Mouse (Mus musculus): ENCODE measurements around the gene Usmg5. TPM values are rescaled to one million over a fixed set of nuclear protein-coding genes. Genes with fewer than 3 reads are reported as not detected.

The Usmg5 gene
- polyA plus RNA-seq, 1 experiment from 2014 or later: 1,259 TPM

GRCm38 (mm10) chr19:47050271-47051032 is 40.0 kb downstream of the Usmg5 start, which contains the start of gene Pcgf6:
Gene Pcgf6, minus strand, starts transcription at chr19:47050906.
- Histone ChIP-seq H3K9ac (peak within 1 kb of the TSS; percentile 88), H3K27ac (peak within 1 kb of the TSS; percentile 91), H3K9me3 (no peaks in the 10 kb centered on the region), H3K36me3 (peaks cover 23% of the 10 kb centered on the region), H3K4me2 (replicated peaks) (peak within 1 kb of the TSS; percentile 79), H3K4me3 (peak within 1 kb of the TSS; percentile 90), H3K4me1 (peaks cover 13% of the 10 kb centered on the region), H3K27me3 (no peaks in the 10 kb centered on the region)
- ATAC-seq (ENCODE audit: low FRiP score, low read depth): peak; percentile 92
- WGBS: under 1% methylated on average over 70 of the region's 75 CpGs

- H3K4me3 ChIP-seq: peak overlapping the region; percentile 90
- peaks cover 28% of the 10 kb centered on the region for H3K36me3 ChIP-seq
- peak overlapping the region; percentile 91; the same call in 1 of the 2 replicates for H3K27ac ChIP-seq
- H3K9me3 ChIP-seq: no peaks in the 10 kb centered on the region
- no peaks in the 10 kb centered on the region for H3K27me3 ChIP-seq
- peak overlapping the region; percentile 88 for H3K9ac ChIP-seq
- 6% methylated on average over 7 of the region's 7 CpGs for WGBS
- H3K4me1 ChIP-seq: peaks cover 13% of the 10 kb centered on the region
- H3K4me2 ChIP-seq (replicated peaks): peak overlapping the region; percentile 79
- ATAC-seq (ENCODE audit: low FRiP score, low read depth): no peak
Observed at GRCm38 (mm10) chr19:47049840-47050239, 40.6 kb downstream of the Usmg5 start.

GRCm38 (mm10) chr19:47049061-47049460 is 41.4 kb downstream of the Usmg5 start:
- Histone ChIP-seq H3K27ac (no peak overlapping the region), H3K4me3 (peak overlapping the region; percentile 90), H3K36me3 (peaks cover 32% of the 10 kb centered on the region), H3K27me3 (no peaks in the 10 kb centered on the region), H3K4me2 (replicated peaks) (peak overlapping the region; percentile 79), H3K9ac (0 out of 2 replicates have a peak overlapping the region, but pooled peaks have one; percentile 31), H3K9me3 (no peaks in the 10 kb centered on the region), H3K4me1 (peaks cover 13% of the 10 kb centered on the region)
- WGBS: 70% methylated on average over 4 of the region's 4 CpGs
- ATAC-seq (ENCODE audit: low FRiP score, low read depth): no peak

- no peak for ATAC-seq (ENCODE audit: low FRiP score, low read depth)
Observed at GRCm38 (mm10) chr19:47047236-47047833, 43.1 kb downstream of the Usmg5 start.

GRCm38 (mm10) chr19:47046343-47046742 is 44.1 kb downstream of the Usmg5 start:
- H3K36me3 ChIP-seq: peaks cover 44% of the 10 kb centered on the region
- 95% methylated on average over 1 of the region's 1 CpGs for WGBS
- peaks cover 13% of the 10 kb centered on the region for H3K4me1 ChIP-seq
- H3K27me3 ChIP-seq: no peaks in the 10 kb centered on the region
- no peak overlapping the region for H3K27ac ChIP-seq
- H3K9me3 ChIP-seq: no peaks in the 10 kb centered on the region
- no peak overlapping the region for H3K4me3 ChIP-seq
- no peak overlapping the region for H3K4me2 ChIP-seq (replicated peaks)
- no peak overlapping the region for H3K9ac ChIP-seq
- ATAC-seq (ENCODE audit: low FRiP score, low read depth): no peak

More at GRCm38 (mm10) chr19:47047236-47047833, 43.1 kb downstream of the Usmg5 start:
- H3K9me3 ChIP-seq: no peaks in the 10 kb centered on the region
- H3K4me2 ChIP-seq (replicated peaks): no peak overlapping the region
- H3K4me3 ChIP-seq: no peak overlapping the region
- no peaks in the 10 kb centered on the region for H3K27me3 ChIP-seq
- WGBS: 85% methylated on average over 13 of the region's 13 CpGs
- H3K36me3 ChIP-seq: peaks cover 41% of the 10 kb centered on the region
- peaks cover 13% of the 10 kb centered on the region for H3K4me1 ChIP-seq
- no peak overlapping the region for H3K27ac ChIP-seq
- H3K9ac ChIP-seq: no peak overlapping the region

GRCm38 (mm10) chr19:47043608-47044007 is 46.8 kb downstream of the Usmg5 start:
- H3K36me3 ChIP-seq: peaks cover 68% of the 10 kb centered on the region
- no peak for ATAC-seq (ENCODE audit: low FRiP score, low read depth)
- WGBS: 88% methylated on average over 3 of the region's 3 CpGs

GRCm38 (mm10) chr19:47040720-47041473 is 49.5 kb downstream of the Usmg5 start:
- peaks cover 68% of the 10 kb centered on the region for H3K36me3 ChIP-seq
- WGBS: 89% methylated on average over 3 of the region's 3 CpGs

More at GRCm38 (mm10) chr19:47043608-47044007, 46.8 kb downstream of the Usmg5 start:
- no peak overlapping the region for H3K4me2 ChIP-seq (replicated peaks)
- no peaks in the 10 kb centered on the region for H3K27me3 ChIP-seq
- no peaks in the 10 kb centered on the region for H3K4me1 ChIP-seq
- H3K4me3 ChIP-seq: no peak overlapping the region
- H3K9me3 ChIP-seq: no peaks in the 10 kb centered on the region
- no peak overlapping the region for H3K27ac ChIP-seq
- no peak overlapping the region for H3K9ac ChIP-seq

GRCm38 (mm10) chr19:47036596-47036995 is 53.9 kb downstream of the Usmg5 start:
- Histone ChIP-seq H3K36me3 (peaks cover 76% of the 10 kb centered on the region), H3K9ac (no peak overlapping the region), H3K4me1 (no peaks in the 10 kb centered on the region), H3K9me3 (no peaks in the 10 kb centered on the region), H3K4me3 (no peak overlapping the region), H3K4me2 (replicated peaks) (no peak overlapping the region), H3K27ac (no peak overlapping the region), H3K27me3 (no peaks in the 10 kb centered on the region)
- WGBS: 87% methylated on average over 3 of the region's 3 CpGs
- ATAC-seq (ENCODE audit: low FRiP score, low read depth): no peak

More at GRCm38 (mm10) chr19:47040720-47041473, 49.5 kb downstream of the Usmg5 start:
- no peaks in the 10 kb centered on the region for H3K27me3 ChIP-seq
- no peak overlapping the region for H3K4me2 ChIP-seq (replicated peaks)
- H3K9me3 ChIP-seq: no peaks in the 10 kb centered on the region
- no peak for ATAC-seq (ENCODE audit: low FRiP score, low read depth)
- no peak overlapping the region for H3K4me3 ChIP-seq
- H3K9ac ChIP-seq: no peak overlapping the region
- no peaks in the 10 kb centered on the region for H3K4me1 ChIP-seq
- no peak overlapping the region for H3K27ac ChIP-seq

- no peak for ATAC-seq (ENCODE audit: low FRiP score, low read depth)
- Histone ChIP-seq H3K9me3 (no peaks in the 10 kb centered on the region), H3K27ac (no peak overlapping the region), H3K27me3 (no peaks in the 10 kb centered on the region), H3K36me3 (peaks cover 62% of the 10 kb centered on the region), H3K4me1 (no peaks in the 10 kb centered on the region), H3K9ac (no peak overlapping the region), H3K4me2 (replicated peaks) (no peak overlapping the region), H3K4me3 (no peak overlapping the region)
- WGBS: 90% methylated on average over 4 of the region's 4 CpGs
Observed at GRCm38 (mm10) chr19:47034916-47035315, 55.5 kb downstream of the Usmg5 start.
